Mouse (Mus musculus): ENCODE data around the gene Zfand5.

Zfand5 gene

GRCm38 (mm10) chr19:21329770-21330169 lies 57.7 kb downstream of the Zfand5 start:
- no peak for DNase-seq

GRCm38 (mm10) chr19:21330305-21331115 lies 58.4 kb downstream of the Zfand5 start:
- no peak for DNase-seq

GRCm38 (mm10) chr19:21331621-21332155 lies 59.6 kb downstream of the Zfand5 start:
- no peak for DNase-seq

Data from liver (tissue).